Mouse (Mus musculus) yolk sac, embryonic 10.5 days (tissue): Measurements from ENCODE around the gene Eed.
A peak's percentile ranks its signal among the peaks of the same experiment; 100 is the strongest.
"Not testable (repeated sequence)": the region's sequence is repeated elsewhere in the genome, so short reads cannot be mapped to it uniquely, and the experiment has no call there.

Source experiments
- DNase-seq: peaks from one replicate; pipeline ENCODE4 v3.0.0-alpha.2; 2017; ENCODE audit warnings: low spot score

Gene Eed

GRCm38 (mm10) chr7:89980485-89981422, at the start of gene Eed:
Gene Eed, minus strand, starts transcription at chr7:89980983.
- DNase-seq = peak; percentile 94

DNA sequence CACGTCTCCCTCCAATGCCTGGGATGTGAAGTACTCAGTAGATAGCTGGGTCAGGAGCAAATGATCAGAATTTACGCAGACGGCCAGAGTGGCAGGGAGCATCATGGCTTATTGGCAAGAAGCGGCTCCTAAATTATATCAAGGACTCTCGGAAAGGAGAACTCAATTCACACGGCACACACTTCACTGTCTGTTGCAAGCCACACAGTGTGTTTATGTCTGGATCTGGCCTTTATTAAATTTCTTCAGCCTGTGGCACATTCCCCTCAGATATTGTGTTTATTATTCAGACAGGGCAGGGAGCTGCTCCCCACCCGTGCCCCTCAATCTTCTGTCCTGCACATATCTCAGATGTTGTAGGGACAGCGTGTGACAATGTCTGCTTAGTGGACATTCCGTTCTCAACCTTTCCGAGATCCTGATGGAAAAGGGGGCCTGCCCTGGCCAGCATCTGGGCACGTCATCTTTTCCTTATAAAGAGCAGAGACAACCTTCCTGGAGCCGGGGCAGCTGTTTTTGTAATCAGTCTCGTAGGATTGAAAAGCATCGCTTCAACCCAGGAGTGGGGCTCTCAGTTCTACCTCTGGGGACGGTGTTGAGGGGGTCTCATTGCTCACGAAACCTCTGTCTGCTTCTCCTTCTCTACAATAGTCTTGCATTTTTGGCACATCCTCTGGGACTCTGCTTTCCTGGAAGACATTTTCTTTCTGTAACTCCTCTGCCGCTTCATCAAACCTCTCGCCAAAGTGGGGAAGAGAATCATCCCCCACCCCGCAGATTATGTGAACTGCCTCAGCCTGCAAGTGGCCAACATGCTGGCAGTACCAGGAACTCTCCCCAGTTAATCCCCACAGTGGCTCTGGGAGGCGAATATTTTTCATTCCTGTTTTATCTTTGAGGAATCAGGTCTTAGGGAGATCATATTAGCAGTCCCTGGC, 49.0 kb upstream of the Eed start:
- DNase-seq = peak; percentile 62

- peak; percentile 29 for DNase-seq
Measured at GRCm38 (mm10) chr7:90028888-90029547, 48.2 kb upstream of the Eed start.

GRCm38 (mm10) chr7:90024975-90025374, 44.2 kb upstream of the Eed start:
- DNase-seq = no peak

DNA sequence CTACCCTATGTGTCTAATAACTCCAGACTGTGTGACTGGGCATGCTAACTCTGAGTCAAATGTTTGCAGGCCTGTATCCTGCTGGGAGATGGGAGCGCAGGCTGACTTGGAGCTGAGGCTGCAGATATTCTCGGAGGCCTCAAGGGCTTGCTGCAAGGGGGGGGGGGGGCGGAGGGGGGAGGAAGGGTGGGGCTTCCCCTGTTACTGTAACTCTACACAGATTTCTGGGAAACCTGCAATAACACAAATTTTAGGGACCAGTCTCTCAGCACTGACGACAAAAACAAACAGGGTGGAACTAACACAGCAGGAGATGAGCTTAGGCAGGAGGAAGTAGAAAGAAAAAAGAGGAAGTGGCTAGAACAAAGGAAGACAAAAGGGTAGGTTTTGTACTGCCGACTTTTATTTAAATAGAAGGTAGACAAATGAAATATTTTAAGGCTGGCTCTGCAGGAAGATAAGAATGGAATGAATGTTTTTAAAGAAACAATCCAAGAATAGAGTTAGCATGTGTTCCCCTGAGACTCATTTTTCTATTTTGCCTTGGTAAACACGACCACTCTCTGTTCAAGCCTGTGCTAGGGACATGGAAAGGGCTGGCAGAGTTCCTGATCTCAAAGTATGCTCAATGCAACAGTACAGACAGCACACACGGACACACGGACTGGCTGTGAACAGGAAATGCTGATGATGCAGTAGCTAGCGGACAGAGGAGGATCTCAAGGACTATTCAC, 42.4 kb upstream of the Eed start:
- peak; percentile 50 for DNase-seq

GRCm38 (mm10) chr7:90020331-90020730, 39.5 kb upstream of the Eed start:
- DNase-seq = no peak

DNA sequence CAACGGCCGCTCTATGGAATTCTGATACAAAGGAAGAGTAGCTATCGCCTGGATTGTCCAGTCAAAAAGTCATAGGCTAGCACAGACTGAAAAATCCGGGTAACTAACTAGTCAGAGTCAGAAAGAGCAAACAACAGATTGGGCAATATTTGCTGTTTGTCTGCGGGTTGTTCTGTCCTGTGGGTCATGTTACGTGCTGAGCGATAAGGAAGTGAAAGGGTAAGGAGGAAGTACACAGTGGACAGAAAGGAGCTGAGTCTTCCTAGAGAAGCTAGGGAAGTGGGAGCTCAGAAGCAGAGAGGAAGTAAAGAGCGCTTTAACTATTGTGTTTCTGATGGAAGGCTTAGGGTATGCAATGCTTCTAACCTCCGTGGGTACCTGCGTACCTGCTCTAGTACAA, 38.8 kb upstream of the Eed start:
- peak; percentile 67 for DNase-seq

GRCm38 (mm10) chr7:90016930-90017588, 36.3 kb upstream of the Eed start:
- DNase-seq = peak; percentile 18

DNA sequence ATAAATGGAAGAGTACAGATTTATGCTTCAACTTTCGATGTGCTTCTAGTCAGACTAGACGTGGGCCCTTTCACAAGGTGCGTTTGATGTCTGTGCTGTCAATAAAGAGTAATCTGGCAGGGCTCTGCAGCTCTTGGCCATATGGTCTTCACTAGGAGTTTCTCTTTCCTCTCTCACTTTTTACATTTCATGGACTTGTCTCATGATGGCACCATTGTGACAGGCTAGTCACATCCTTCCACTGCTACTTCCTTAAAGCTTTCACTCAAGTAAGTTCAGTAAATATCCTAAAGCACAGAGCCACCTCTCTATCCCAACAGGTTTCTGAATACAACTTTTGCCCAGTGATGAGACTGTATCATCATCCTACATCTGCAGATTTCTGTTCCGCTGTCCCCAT, 35.7 kb upstream of the Eed start:
- DNase-seq = peak; percentile 26

GRCm38 (mm10) chr7:90006667-90007653, 26.2 kb upstream of the Eed start:
- no peak for DNase-seq

DNA sequence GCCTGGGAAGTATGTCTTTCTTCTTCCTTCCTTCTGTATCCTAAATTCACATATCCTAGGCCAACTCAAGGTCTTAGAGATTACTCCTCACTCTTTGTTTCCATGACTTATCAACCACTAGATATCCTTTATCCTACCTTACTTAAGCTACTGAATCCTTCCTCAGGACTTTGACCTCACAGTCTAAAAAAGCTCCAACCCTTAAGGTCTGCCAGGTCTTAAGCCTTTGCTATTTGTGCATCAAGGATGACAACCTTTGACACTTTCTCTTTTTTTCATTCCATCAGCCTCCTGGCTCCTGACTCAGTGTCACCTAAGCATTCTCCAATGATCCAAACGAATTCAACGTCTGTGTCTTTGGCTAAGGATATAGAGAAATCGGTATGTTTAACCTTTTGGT, 24.0 kb upstream of the Eed start:
- DNase-seq = no peak

- DNase-seq = no peak
Measured at GRCm38 (mm10) chr7:90002375-90002774, 21.6 kb upstream of the Eed start.

- no peak for DNase-seq
Measured at GRCm38 (mm10) chr7:89999491-89999890, 18.7 kb upstream of the Eed start.

GRCm38 (mm10) chr7:89998624-89999006, 17.8 kb upstream of the Eed start:
- DNase-seq = no peak

DNA sequence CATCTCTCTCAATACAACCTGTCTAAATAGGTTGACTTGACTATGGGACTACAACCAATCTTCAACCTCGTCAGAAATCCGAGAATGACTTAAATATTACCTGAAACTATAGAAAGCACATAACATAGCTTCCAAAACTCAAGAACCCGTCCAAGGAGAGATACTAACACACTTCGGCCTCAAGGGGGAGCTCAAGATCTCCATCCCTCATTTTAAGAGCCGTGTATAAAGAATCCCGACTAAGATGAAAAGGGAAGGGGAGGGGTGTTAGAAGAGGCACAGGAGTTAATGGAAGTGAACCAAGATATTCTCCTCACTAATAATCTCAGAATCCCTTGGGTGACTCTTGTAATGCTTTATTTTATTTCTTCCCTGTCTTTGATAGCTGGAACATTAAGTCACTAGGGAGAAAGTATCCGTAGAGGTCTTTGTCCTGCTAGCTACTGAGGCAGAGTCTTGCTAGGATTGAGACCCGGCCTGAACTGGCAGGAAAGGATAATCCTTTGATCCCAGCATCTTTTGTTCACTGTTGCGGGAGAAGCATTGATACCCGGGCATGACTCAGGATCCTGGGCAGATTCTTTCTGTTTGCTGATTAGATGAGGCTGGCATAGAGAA, 17.3 kb upstream of the Eed start:
- peak; percentile 55 for DNase-seq

GRCm38 (mm10) chr7:89997526-89997925, 16.7 kb upstream of the Eed start:
- not testable (repeated sequence) for DNase-seq

DNA sequence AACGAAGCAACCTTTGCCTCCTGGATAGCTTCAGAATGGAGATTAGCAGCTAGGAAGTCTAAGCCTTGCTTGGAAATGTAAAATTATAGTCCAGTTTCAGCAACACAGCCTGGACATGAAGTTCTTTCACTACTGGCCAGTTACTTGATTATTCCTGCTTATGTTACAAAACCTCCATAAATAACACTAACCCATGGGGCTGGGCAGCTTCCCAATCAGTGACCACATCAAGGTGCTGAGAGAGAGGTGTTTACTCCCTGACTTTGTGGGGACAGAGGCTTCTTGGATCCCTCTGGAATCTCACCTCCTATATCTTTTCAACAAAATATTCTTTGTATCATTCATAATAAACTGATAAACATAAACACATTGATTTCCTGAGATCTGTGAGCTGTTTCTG, 12.3 kb upstream of the Eed start:
- DNase-seq = no peak

- no peak for DNase-seq
Measured at GRCm38 (mm10) chr7:89984421-89984820, 3.6 kb upstream of the Eed start.

- no peak for DNase-seq
Measured at GRCm38 (mm10) chr7:89983441-89983840, 2.7 kb upstream of the Eed start.
